Mouse (Mus musculus): ENCODE results near the gene Slc30a3. TPM values are rescaled to one million over a fixed set of nuclear protein-coding genes. Genes with fewer than 3 reads are reported as not detected.

Gene Slc30a3
- polyA plus RNA-seq, 1 experiment from 2014 or later, result 16.2 TPM

GRCm38 (mm10) chr5:31086606-31087005 lies 21.4 kb downstream of the Slc30a3 start:
- WGBS, result 31% methylated on average over 7 of the region's 7 CpGs
- Histone ChIP-seq H3K4me1 (peaks cover 17% of the 10 kb centered on the region), H3K36me3 (no peaks in the 10 kb centered on the region), H3K27me3 (replicated peaks) (peaks cover 45% of the 10 kb centered on the region), H3K27ac (no peak overlapping the region), H3K9ac (peak overlapping the region; percentile 3; the same call in 1 of the 2 replicates), H3K4me2 (replicated peaks) (no peak overlapping the region), H3K9me3 (no peaks in the 10 kb centered on the region), H3K4me3 (no peak overlapping the region)
- ATAC-seq (ENCODE audit: low FRiP score, low read depth), result no peak

- Histone ChIP-seq H3K4me2 (replicated peaks) (peak overlapping the region; percentile 22; the same call in 1 of the 2 replicates), H3K4me1 (peaks cover 17% of the 10 kb centered on the region), H3K4me3 (no peak overlapping the region), H3K9me3 (no peaks in the 10 kb centered on the region), H3K9ac (no peak overlapping the region), H3K27ac (peak overlapping the region; percentile 50; the same call in 1 of the 2 replicates), H3K36me3 (peaks cover 3% of the 10 kb centered on the region; the same call in 1 of the 2 replicates), H3K27me3 (replicated peaks) (peaks cover 19% of the 10 kb centered on the region; the same call in 1 of the 2 replicates)
- peak; percentile 64 for ATAC-seq (ENCODE audit: low FRiP score, low read depth)
- 8% methylated on average over 8 of the region's 8 CpGs for WGBS
Observed at GRCm38 (mm10) chr5:31083949-31084348, 24.1 kb downstream of the Slc30a3 start.

GRCm38 (mm10) chr5:31082935-31083625 lies 25.0 kb downstream of the Slc30a3 start:
- Histone ChIP-seq H3K4me1 (peaks cover 17% of the 10 kb centered on the region), H3K27ac (peak overlapping the region; percentile 50), H3K4me3 (no peak overlapping the region), H3K4me2 (replicated peaks) (0 out of 2 replicates have a peak overlapping the region, but pooled peaks have one; percentile 22), H3K36me3 (peaks cover 12% of the 10 kb centered on the region), H3K9me3 (no peaks in the 10 kb centered on the region), H3K27me3 (replicated peaks) (peaks cover 11% of the 10 kb centered on the region; the same call in 1 of the 2 replicates), H3K9ac (0 out of 2 replicates have a peak overlapping the region, but pooled peaks have one; percentile 26)
- ATAC-seq (ENCODE audit: low FRiP score, low read depth), result no peak
- 49% methylated on average over 12 of the region's 12 CpGs for WGBS

- Histone ChIP-seq H3K27ac (no peak overlapping the region; the same call in 1 of the 2 replicates), H3K4me3 (no peak overlapping the region), H3K27me3 (replicated peaks) (0 out of 2 replicates have a peak, but pooled peaks cover 7% of the 10 kb centered on the region), H3K9ac (no peak overlapping the region), H3K4me1 (peaks cover 17% of the 10 kb centered on the region), H3K9me3 (no peaks in the 10 kb centered on the region), H3K36me3 (peaks cover 19% of the 10 kb centered on the region), H3K4me2 (replicated peaks) (no peak overlapping the region)
- WGBS, result 14% methylated on average over 5 of the region's 5 CpGs
- ATAC-seq (ENCODE audit: low FRiP score, low read depth), result 0 out of 2 replicates have a peak, but pooled peaks have one; percentile 23
Observed at GRCm38 (mm10) chr5:31082355-31082754, 25.7 kb downstream of the Slc30a3 start.

- H3K4me2 ChIP-seq (replicated peaks), result no peak overlapping the region
- no peak overlapping the region for H3K4me3 ChIP-seq
- H3K9ac ChIP-seq, result no peak overlapping the region
- ATAC-seq (ENCODE audit: low FRiP score, low read depth), result no peak
- H3K27ac ChIP-seq, result no peak overlapping the region
- H3K36me3 ChIP-seq, result peaks cover 28% of the 10 kb centered on the region
- peaks cover 17% of the 10 kb centered on the region for H3K4me1 ChIP-seq
- 70% methylated on average over 3 of the region's 3 CpGs for WGBS
- H3K9me3 ChIP-seq, result no peaks in the 10 kb centered on the region
- H3K27me3 ChIP-seq (replicated peaks), result 0 out of 2 replicates have a peak, but pooled peaks cover 7% of the 10 kb centered on the region
Observed at GRCm38 (mm10) chr5:31081386-31081785, 26.7 kb downstream of the Slc30a3 start.

- no peak overlapping the region for H3K27ac ChIP-seq
- no peak overlapping the region for H3K9ac ChIP-seq
- H3K4me3 ChIP-seq, result no peak overlapping the region
- ATAC-seq (ENCODE audit: low FRiP score, low read depth), result no peak
- H3K4me1 ChIP-seq, result peaks cover 17% of the 10 kb centered on the region
- peaks cover 35% of the 10 kb centered on the region for H3K36me3 ChIP-seq
- H3K9me3 ChIP-seq, result no peaks in the 10 kb centered on the region
- no peak overlapping the region for H3K4me2 ChIP-seq (replicated peaks)
- H3K27me3 ChIP-seq (replicated peaks), result 0 out of 2 replicates have a peak, but pooled peaks cover 2% of the 10 kb centered on the region
- 64% methylated on average over 3 of the region's 3 CpGs for WGBS
Observed at GRCm38 (mm10) chr5:31080795-31081164, 27.3 kb downstream of the Slc30a3 start.

GRCm38 (mm10) chr5:31080059-31080794 lies 27.8 kb downstream of the Slc30a3 start:
- no peak overlapping the region for H3K4me3 ChIP-seq
- H3K9ac ChIP-seq, result no peak overlapping the region
- H3K27ac ChIP-seq, result no peak overlapping the region
- no peaks in the 10 kb centered on the region for H3K27me3 ChIP-seq (replicated peaks)
- no peak overlapping the region for H3K4me2 ChIP-seq (replicated peaks)
- WGBS, result 90% methylated on average over 13 of the region's 13 CpGs
- H3K4me1 ChIP-seq, result peaks cover 17% of the 10 kb centered on the region
- H3K36me3 ChIP-seq, result peaks cover 40% of the 10 kb centered on the region
- no peaks in the 10 kb centered on the region for H3K9me3 ChIP-seq
- ATAC-seq (ENCODE audit: low FRiP score, low read depth), result no peak

- Histone ChIP-seq H3K9me3 (no peaks in the 10 kb centered on the region), H3K4me2 (replicated peaks) (no peak overlapping the region), H3K27me3 (replicated peaks) (no peaks in the 10 kb centered on the region), H3K4me3 (no peak overlapping the region), H3K27ac (no peak overlapping the region), H3K9ac (0 out of 2 replicates have a peak overlapping the region, but pooled peaks have one; percentile 8), H3K36me3 (peaks cover 78% of the 10 kb centered on the region), H3K4me1 (no peaks in the 10 kb centered on the region)
- WGBS, result 93% methylated on average over 13 of the region's 13 CpGs
- no peak for ATAC-seq (ENCODE audit: low FRiP score, low read depth)
Observed at GRCm38 (mm10) chr5:31076346-31076745, 31.7 kb downstream of the Slc30a3 start.

- Histone ChIP-seq H3K4me1 (no peaks in the 10 kb centered on the region), H3K9me3 (no peaks in the 10 kb centered on the region), H3K27me3 (replicated peaks) (no peaks in the 10 kb centered on the region), H3K9ac (no peak overlapping the region), H3K27ac (no peak overlapping the region), H3K4me2 (replicated peaks) (no peak overlapping the region), H3K36me3 (peaks cover 99% of the 10 kb centered on the region), H3K4me3 (no peak overlapping the region)
- WGBS, result 95% methylated on average over 12 of the region's 12 CpGs
- no peak for ATAC-seq (ENCODE audit: low FRiP score, low read depth)
Observed at GRCm38 (mm10) chr5:31073176-31073575, 34.9 kb downstream of the Slc30a3 start.

GRCm38 (mm10) chr5:31071821-31072220 lies 36.2 kb downstream of the Slc30a3 start:
- H3K36me3 ChIP-seq, result peaks cover 99% of the 10 kb centered on the region
- ATAC-seq (ENCODE audit: low FRiP score, low read depth), result no peak
- 94% methylated on average over 11 of the region's 11 CpGs for WGBS
- no peak overlapping the region for H3K4me2 ChIP-seq (replicated peaks)
- H3K4me1 ChIP-seq, result no peaks in the 10 kb centered on the region
- no peaks in the 10 kb centered on the region for H3K9me3 ChIP-seq
- no peak overlapping the region for H3K27ac ChIP-seq
- no peak overlapping the region for H3K9ac ChIP-seq
- H3K27me3 ChIP-seq (replicated peaks), result no peaks in the 10 kb centered on the region
- no peak overlapping the region for H3K4me3 ChIP-seq

GRCm38 (mm10) chr5:31071059-31071458 lies 37.0 kb downstream of the Slc30a3 start:
- Histone ChIP-seq H3K4me1 (no peaks in the 10 kb centered on the region), H3K4me2 (replicated peaks) (no peak overlapping the region), H3K9me3 (no peaks in the 10 kb centered on the region), H3K27ac (no peak overlapping the region), H3K4me3 (no peak overlapping the region), H3K27me3 (replicated peaks) (no peaks in the 10 kb centered on the region), H3K9ac (no peak overlapping the region), H3K36me3 (peaks cover 99% of the 10 kb centered on the region)
- 90% methylated on average over 2 of the region's 2 CpGs for WGBS
- no peak for ATAC-seq (ENCODE audit: low FRiP score, low read depth)

GRCm38 (mm10) chr5:31069810-31070209 lies 38.2 kb downstream of the Slc30a3 start:
- H3K4me1 ChIP-seq, result no peaks in the 10 kb centered on the region
- no peak for ATAC-seq (ENCODE audit: low FRiP score, low read depth)
- 100% methylated on average over 3 of the region's 3 CpGs for WGBS
- no peak overlapping the region for H3K4me2 ChIP-seq (replicated peaks)
- peaks cover 93% of the 10 kb centered on the region for H3K36me3 ChIP-seq
- no peak overlapping the region for H3K4me3 ChIP-seq
- H3K27ac ChIP-seq, result no peak overlapping the region
- H3K27me3 ChIP-seq (replicated peaks), result no peaks in the 10 kb centered on the region
- H3K9me3 ChIP-seq, result no peaks in the 10 kb centered on the region
- H3K9ac ChIP-seq, result no peak overlapping the region

Data from neural tube, embryonic 12.5 days (tissue).